17 mouse cellular contexts compared by ENCODE assay signal in genomic region chr5:53359887-53360286, GRCm38 (mm10).
"Had no signal": no experiment of that assay in that cellular context is flagged by ENCODE, and none has a peak within 500 bp of the region (broad histone marks: within the 10 kb centered on the region; RNA-seq: fewer than 3 reads in every experiment).

No protein-coding gene starts in this region.

- ATAC-seq: liver, postnatal 0 days; lung, postnatal 0 days; midbrain, embryonic 16.5 days had no signal

- H3K4me1 ChIP-seq: liver, embryonic 15.5 days; lung, embryonic 15.5 days; neural tube, embryonic 12.5 days had no signal

- H3K27me3 ChIP-seq: liver, embryonic 15.5 days; lung, embryonic 15.5 days; midbrain, embryonic 12.5 days; neural tube, embryonic 12.5 days had no signal

- H3K4me2 ChIP-seq: liver, embryonic 15.5 days; lung, embryonic 15.5 days; midbrain, embryonic 12.5 days; neural tube, embryonic 12.5 days had no signal

- H3K36me3 ChIP-seq: liver, embryonic 15.5 days; lung, embryonic 15.5 days; midbrain, embryonic 10.5 days; midbrain, embryonic 12.5 days; neural tube, embryonic 12.5 days had no signal

- H3K27ac ChIP-seq: liver, embryonic 15.5 days; lung, embryonic 15.5 days; midbrain, embryonic 10.5 days; midbrain, embryonic 12.5 days; neural tube, embryonic 12.5 days had no signal

- H3K4me3 ChIP-seq: liver, embryonic 15.5 days; lung, embryonic 15.5 days; midbrain, embryonic 10.5 days; midbrain, embryonic 12.5 days; neural tube, embryonic 12.5 days had no signal

- DNase-seq: liver, postnatal 0 days; lung, adult 2 months; lung, postnatal 4 days; midbrain, embryonic 14.5 days; right cerebral cortex, postnatal 25 days; right cerebral cortex, postnatal 4 days; spleen, adult 18-20 months; thymus, adult 2 months; thymus, postnatal 25 days; thymus, postnatal 4 days had no signal

- H3K9me3 ChIP-seq: liver, embryonic 15.5 days; lung, embryonic 15.5 days; midbrain, embryonic 10.5 days; midbrain, embryonic 12.5 days; neural tube, embryonic 12.5 days had no signal

- H3K9ac ChIP-seq: liver, embryonic 15.5 days; liver, postnatal 0 days; lung, embryonic 15.5 days; midbrain, embryonic 12.5 days; neural tube, embryonic 12.5 days had no signal
